Mouse (Mus musculus): ENCODE measurements around the gene Rex1bd.
A peak's percentile ranks its signal among the peaks of the same experiment; 100 is the strongest.

Gene Rex1bd

GRCm38 (mm10) chr8:70506328-70507026, at the start of gene Rex1bd:
Rex1bd (minus strand) TSS chr8:70506752.
- peak; percentile 76 to 83 for DNase-seq (ENCODE audit: low read depth in 1 of 2, low spot score in 2 of 2)

GRCm38 (mm10) chr8:70555079-70555747, 48.7 kb upstream of the Rex1bd start:
- no peak for DNase-seq (ENCODE audit: low read depth in 1 of 2, low spot score in 2 of 2)

GRCm38 (mm10) chr8:70553740-70554139, 47.2 kb upstream of the Rex1bd start:
- DNase-seq (ENCODE audit: low read depth in 1 of 2, low spot score in 2 of 2) = no peak

GRCm38 (mm10) chr8:70552836-70553235, 46.3 kb upstream of the Rex1bd start:
- DNase-seq (ENCODE audit: low read depth in 1 of 2, low spot score in 2 of 2) = no peak

GRCm38 (mm10) chr8:70551558-70552161, 45.1 kb upstream of the Rex1bd start:
- no peak for DNase-seq (ENCODE audit: low read depth in 1 of 2, low spot score in 2 of 2)

- no peak for DNase-seq (ENCODE audit: low read depth in 1 of 2, low spot score in 2 of 2)
Observed at GRCm38 (mm10) chr8:70549412-70550184, 43.0 kb upstream of the Rex1bd start.

- no peak for DNase-seq (ENCODE audit: low read depth in 1 of 2, low spot score in 2 of 2)
Observed at GRCm38 (mm10) chr8:70547762-70548161, 41.2 kb upstream of the Rex1bd start.

- peak in 1 of 2 experiments; percentile 36 for DNase-seq (ENCODE audit: low read depth in 1 of 2, low spot score in 2 of 2)
Observed at GRCm38 (mm10) chr8:70546412-70546811, 39.9 kb upstream of the Rex1bd start.

GRCm38 (mm10) chr8:70544200-70544687, 37.7 kb upstream of the Rex1bd start:
- DNase-seq (ENCODE audit: low read depth in 1 of 2, low spot score in 2 of 2) = peak; percentile 68 to 79

- no peak for DNase-seq (ENCODE audit: low read depth in 1 of 2, low spot score in 2 of 2)
Observed at GRCm38 (mm10) chr8:70541081-70541480, 34.5 kb upstream of the Rex1bd start.

GRCm38 (mm10) chr8:70540507-70541071, 34.0 kb upstream of the Rex1bd start:
- DNase-seq (ENCODE audit: low read depth in 1 of 2, low spot score in 2 of 2) = no peak

- no peak for DNase-seq (ENCODE audit: low read depth in 1 of 2, low spot score in 2 of 2)
Observed at GRCm38 (mm10) chr8:70540013-70540506, 33.5 kb upstream of the Rex1bd start.

- peak; percentile 98 to 99 for DNase-seq (ENCODE audit: low read depth in 1 of 2, low spot score in 2 of 2)
Observed at GRCm38 (mm10) chr8:70539077-70539813, 32.7 kb upstream of the Rex1bd start, which contains the start of gene Ell. Ell (plus strand) TSS chr8:70539457.

GRCm38 (mm10) chr8:70538633-70539076, 32.1 kb upstream of the Rex1bd start:
- DNase-seq (ENCODE audit: low read depth in 1 of 2, low spot score in 2 of 2) = peak; percentile 97 to 99

GRCm38 (mm10) chr8:70538024-70538579, 31.6 kb upstream of the Rex1bd start:
- peak; percentile 59 to 77 for DNase-seq (ENCODE audit: low read depth in 1 of 2, low spot score in 2 of 2)

- no peak for DNase-seq (ENCODE audit: low read depth in 1 of 2, low spot score in 2 of 2)
Observed at GRCm38 (mm10) chr8:70535701-70536100, 29.1 kb upstream of the Rex1bd start.

GRCm38 (mm10) chr8:70535221-70535620, 28.7 kb upstream of the Rex1bd start:
- no peak for DNase-seq (ENCODE audit: low read depth in 1 of 2, low spot score in 2 of 2)

GRCm38 (mm10) chr8:70534281-70534680, 27.7 kb upstream of the Rex1bd start:
- no peak for DNase-seq (ENCODE audit: low read depth in 1 of 2, low spot score in 2 of 2)

- no peak for DNase-seq (ENCODE audit: low read depth in 1 of 2, low spot score in 2 of 2)
Observed at GRCm38 (mm10) chr8:70530314-70530713, 23.8 kb upstream of the Rex1bd start.

Data from monocyte, adult 2 months (primary cell).